Mouse (Mus musculus) ES-CJ7 (cell line): ENCODE measurements at regions not wholly inside any gene's neighbourhood (a gene's known extent, or its start where the extent isn't known, plus 50 kb on each side); places are given as distances from the start of the nearest gene placed in this dataset.

Source experiments
- DNase-seq: peaks from one replicate; pipeline ENCODE4 v3.0.0; 2011; ENCODE audit warnings: low read depth, low spot score

DNA sequence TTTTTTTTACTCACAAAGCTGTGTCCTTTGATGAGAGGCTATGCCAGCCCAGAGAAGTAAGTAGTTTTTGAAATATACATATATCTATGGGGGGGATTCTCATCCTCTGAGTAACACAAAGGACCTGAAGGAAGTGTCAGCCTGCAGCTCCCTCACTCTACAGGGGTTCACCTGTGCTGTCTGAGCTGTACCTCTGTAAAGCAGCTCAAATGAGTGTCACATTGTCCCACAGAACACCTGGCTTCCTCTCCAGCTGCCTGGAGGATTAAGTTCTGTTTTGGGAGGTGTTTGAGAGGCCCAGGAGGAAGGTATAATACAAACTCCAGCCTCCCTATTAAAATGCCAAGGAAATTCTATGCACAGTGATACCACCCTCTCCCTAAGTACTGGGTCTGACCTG is 83.3 kb upstream of the Tbc1d5 start:
- DNase-seq: no peak

DNA sequence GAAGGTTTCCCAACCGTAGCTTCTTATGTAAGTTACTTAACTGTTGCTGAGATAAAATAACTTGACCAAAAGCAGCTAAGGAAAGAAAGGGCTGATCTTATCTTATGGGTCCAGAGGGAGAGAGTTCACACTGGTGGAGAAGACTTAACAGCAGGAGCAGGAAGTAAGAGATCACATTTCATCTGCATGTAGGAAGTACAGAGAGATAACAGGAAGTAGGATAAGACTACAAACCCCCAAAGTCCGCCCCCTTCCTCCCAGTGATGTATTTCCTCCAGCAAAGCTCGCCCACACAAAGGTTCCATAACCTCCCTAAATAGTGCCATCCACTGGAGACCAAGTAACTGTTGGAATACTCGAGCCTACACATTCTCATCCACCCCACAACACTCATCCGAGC is 79.2 kb upstream of the Tbc1d5 start:
- DNase-seq: no peak

DNA sequence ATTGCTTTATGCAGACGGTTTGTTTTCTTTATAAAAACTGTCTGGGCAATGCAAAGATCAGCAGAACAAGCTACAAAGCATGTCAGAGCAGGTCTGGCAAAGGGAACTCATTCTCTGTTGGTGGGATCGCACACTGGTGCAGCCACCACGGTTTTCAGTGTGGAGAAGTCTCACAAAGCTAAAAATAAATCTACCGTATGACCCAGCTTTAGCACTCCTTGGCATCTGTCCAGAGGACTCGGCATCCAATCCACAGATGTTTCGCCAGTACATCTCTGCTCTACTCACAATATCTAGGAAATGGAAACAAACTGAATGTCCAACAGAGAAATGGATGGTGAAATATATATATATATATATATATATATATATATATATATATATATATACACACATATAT is 69.4 kb upstream of the Tbc1d5 start:
- DNase-seq: no peak

DNA sequence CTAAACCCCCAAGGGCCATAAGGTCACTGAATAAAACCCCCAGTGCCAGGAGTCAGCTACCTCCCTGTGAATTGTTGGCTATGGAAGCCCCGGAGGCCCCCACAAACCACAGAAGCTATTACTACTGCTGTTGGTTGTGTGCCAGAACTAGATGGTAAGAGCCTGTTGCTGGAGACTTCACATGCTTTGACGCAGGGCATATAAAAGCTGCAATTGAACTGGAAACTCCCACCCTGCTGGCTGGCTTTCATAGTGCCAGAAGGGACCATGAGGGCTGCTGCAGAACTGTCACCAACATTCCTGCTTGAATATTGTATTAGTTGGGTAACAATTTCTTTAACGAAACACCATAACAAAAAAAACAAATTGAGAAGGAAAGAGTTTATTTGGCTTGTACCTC is 66.9 kb upstream of the Tbc1d5 start:
- DNase-seq: no peak

DNA sequence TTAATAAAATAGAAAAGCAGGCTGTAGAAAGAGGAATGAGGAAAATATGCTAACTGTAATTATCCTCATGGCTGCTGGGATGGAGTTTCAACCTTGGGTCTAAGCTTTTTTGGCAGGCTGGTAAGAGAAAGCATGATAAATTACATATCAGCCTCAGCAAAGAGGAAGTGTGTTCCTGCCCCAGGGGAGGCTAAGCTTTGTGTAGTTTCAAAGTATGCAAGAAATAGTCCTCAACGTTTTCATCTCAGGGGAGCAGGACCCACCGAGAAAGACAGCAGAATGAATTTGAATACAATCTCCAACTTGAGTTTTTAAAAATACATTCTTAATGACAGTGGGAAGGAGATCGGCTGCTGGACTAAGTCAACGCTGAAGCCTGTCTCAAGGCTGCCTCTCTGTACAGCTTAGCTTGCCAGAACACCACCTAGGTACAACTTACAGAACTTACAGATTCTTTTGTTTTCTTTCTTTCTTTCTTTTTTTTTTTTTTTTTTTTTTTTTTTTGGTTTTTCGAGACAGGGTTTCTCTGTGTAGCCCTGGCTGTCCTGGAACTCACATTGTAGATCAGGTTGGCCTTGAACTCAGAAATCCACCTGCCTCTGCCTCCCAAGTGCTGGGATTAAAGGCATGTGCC is 61.3 kb upstream of the Tbc1d5 start:
- no peak for DNase-seq

DNA sequence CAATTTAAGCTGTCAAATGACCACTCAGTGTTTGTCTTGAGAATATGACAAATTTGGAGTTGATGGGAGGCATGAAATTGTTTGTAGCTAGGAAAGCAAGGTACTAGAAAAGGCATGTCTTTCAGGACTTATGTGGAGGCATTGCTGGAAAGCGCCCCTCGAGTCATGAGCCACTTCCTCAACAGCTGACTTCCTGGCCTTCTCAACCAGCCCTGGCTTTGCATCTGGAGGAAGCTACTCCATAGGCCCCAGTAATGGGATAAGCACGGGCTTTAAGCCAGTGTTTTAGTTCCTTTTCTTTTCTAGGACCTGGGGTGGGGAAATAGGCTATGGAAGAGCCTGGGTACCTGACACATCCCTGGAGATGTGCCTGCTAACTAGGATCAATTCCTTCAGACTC is 60.3 kb upstream of the Tbc1d5 start:
- DNase-seq: no peak
